Mouse (Mus musculus): ENCODE measurements around the gene Snx13.

DNA sequence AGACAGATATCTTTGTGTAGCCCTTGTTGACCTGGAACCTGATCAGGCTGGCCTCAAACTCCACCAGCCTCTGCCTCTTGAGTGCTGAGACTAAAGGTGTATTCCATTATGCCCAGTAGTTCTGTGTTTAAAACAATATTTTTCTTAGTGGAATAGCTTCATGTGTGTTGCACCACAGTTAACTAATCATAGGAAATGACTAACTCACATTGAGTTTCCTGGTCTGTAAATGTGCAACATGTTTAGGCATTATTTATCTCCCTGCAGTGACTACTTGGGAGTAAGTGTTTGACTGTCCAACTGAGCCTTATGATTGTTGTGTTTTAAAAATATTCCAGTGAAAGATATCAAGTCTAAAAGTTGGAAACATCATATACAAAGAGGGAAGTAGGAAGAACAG lies 20.6 kb downstream of the Snx13 start:
- TF ChIP-seq CTCF (IDR thresholded peaks at IDR 0.05) = no peak
- TF ChIP-seq EP300 (IDR thresholded peaks at IDR 0.05) = no peak

Measured in lung, postnatal 0 days (tissue).